Mouse (Mus musculus) forebrain, embryonic 16.5 days (tissue): ENCODE measurements around the gene Msx2. TPM values are rescaled to one million over a fixed set of nuclear protein-coding genes. Genes with fewer than 3 reads are reported as not detected.

Source experiments
- ATAC-seq: fragments of 200-750 bp; cut with Nextera tagmentation; 2 replicates; pipeline ENCODE4 v1.8.0; 2017; ENCODE audit warnings: mild to moderate bottlenecking, moderate library complexity
- H3K27ac ChIP-seq: fragments of 300-500 bp; sonication (generic); 2 replicates; pipeline ENCODE4 v1.5.1; 2014; ENCODE audit warnings: low read length, control low read depth
- H3K27me3 ChIP-seq: fragments of 300-500 bp; sonication (generic); replicated peaks from 2 replicates; pipeline ENCODE4 v1.6.1; 2014; ENCODE audit warnings: low read length; ENCODE audit not compliant: control insufficient read depth, insufficient read depth
- H3K36me3 ChIP-seq: fragments of 300-500 bp; sonication (generic); 2 replicates; pipeline ENCODE4 v1.6.1; 2014; ENCODE audit not compliant: control insufficient read depth, insufficient read depth
- H3K4me1 ChIP-seq: fragments of 300-500 bp; sonication (generic); replicated peaks from 2 replicates; pipeline ENCODE4 v1.6.1; 2014; ENCODE audit warnings: low read length; ENCODE audit not compliant: control insufficient read depth, insufficient read depth
- H3K4me2 ChIP-seq: fragments of 300-500 bp; sonication (generic); 2 replicates; pipeline ENCODE4 v1.6.1; 2014; ENCODE audit warnings: mild to moderate bottlenecking, low read length, control low read depth
- H3K4me3 ChIP-seq: fragments of 300-500 bp; sonication (generic); replicated peaks from 2 replicates; pipeline ENCODE4 v1.5.1; 2014; ENCODE audit warnings: mild to moderate bottlenecking, low read length, control low read depth
- H3K9ac ChIP-seq: fragments of 300-500 bp; sonication (generic); replicated peaks from 2 replicates; pipeline ENCODE4 v1.6.1; 2014; ENCODE audit warnings: low read depth, low read length, control low read depth
- H3K9me3 ChIP-seq: fragments of 300-500 bp; sonication (generic); 2 replicates; pipeline ENCODE4 v1.6.1; 2016; ENCODE audit warnings: low read length; ENCODE audit not compliant: control insufficient read depth
- WGBS: fragments of 180-500 bp; shearing (Covaris S2); extraction: QIAGEN DNeasy Blood & Tissue Kit; methylation state at CpG from one replicate; pipeline ENCODE4 v1.1.7; 2014; 5-methylcytosine and 5-hydroxymethylcytosine counted together
- polyA plus RNA-seq: library from polyadenylated mRNA; unstranded; fragments of >200 nt; fragmentation: Nextera tagmentation; extraction: Ambion mirVana; gene quantifications from 2 replicates; pipeline ENCODE4 v1.2.1, GENCODE M21; 2015

The Msx2 gene
- polyA plus RNA-seq, 1 experiment from 2014 or later = 0.38 TPM

GRCm38 (mm10) chr13:53501057-53501456, 28.2 kb upstream of the Msx2 start:
- Histone ChIP-seq H3K9ac (no peak overlapping the region), H3K4me2 (no peak overlapping the region; the same call in 1 of the 2 replicates), H3K9me3 (no peaks in the 10 kb centered on the region), H3K4me3 (no peak overlapping the region), H3K27me3 (no peaks in the 10 kb centered on the region), H3K36me3 (no peaks in the 10 kb centered on the region), H3K27ac (no peak overlapping the region), H3K4me1 (peaks cover 11% of the 10 kb centered on the region)
- ATAC-seq = peak; percentile 4; the same call in 1 of the 2 replicates
- 24% methylated on average over 3 of the region's 3 CpGs for WGBS

- H3K36me3 ChIP-seq = no peaks in the 10 kb centered on the region
- H3K4me2 ChIP-seq = no peak overlapping the region
- no peak overlapping the region for H3K27ac ChIP-seq
- no peak overlapping the region for H3K4me3 ChIP-seq
- no peak overlapping the region for H3K9ac ChIP-seq
- H3K27me3 ChIP-seq = 0 out of 2 replicates have a peak, but pooled peaks cover 3% of the 10 kb centered on the region
- H3K4me1 ChIP-seq = no peaks in the 10 kb centered on the region
- WGBS = 67% methylated on average over 4 of the region's 4 CpGs
- no peak for ATAC-seq
- no peaks in the 10 kb centered on the region for H3K9me3 ChIP-seq
These were observed 13.6 kb upstream of the Msx2 start for GRCm38 (mm10) chr13:53486512-53486911.

GRCm38 (mm10) chr13:53475701-53476188, 2.9 kb upstream of the Msx2 start:
- Histone ChIP-seq H3K27ac (no peak overlapping the region), H3K9ac (peak overlapping the region; percentile 57), H3K4me1 (peaks cover 21% of the 10 kb centered on the region), H3K4me3 (peak overlapping the region; percentile 51), H3K36me3 (no peaks in the 10 kb centered on the region), H3K4me2 (peak overlapping the region; percentile 92), H3K27me3 (peaks cover 75% of the 10 kb centered on the region), H3K9me3 (no peaks in the 10 kb centered on the region)
- WGBS = under 1% methylated on average over 34 of the region's 37 CpGs
- peak; percentile 56 for ATAC-seq

GRCm38 (mm10) chr13:53474491-53474890, 1.6 kb upstream of the Msx2 start:
- ATAC-seq = no peak
- Histone ChIP-seq H3K27ac (no peak overlapping the region), H3K4me1 (peaks cover 21% of the 10 kb centered on the region), H3K36me3 (no peaks in the 10 kb centered on the region), H3K9ac (no peak overlapping the region), H3K4me2 (no peak overlapping the region), H3K4me3 (no peak overlapping the region), H3K9me3 (no peaks in the 10 kb centered on the region), H3K27me3 (peaks cover 86% of the 10 kb centered on the region)
- 13% methylated on average over 6 of the region's 6 CpGs for WGBS

GRCm38 (mm10) chr13:53473991-53474390, 1.1 kb upstream of the Msx2 start:
- no peak overlapping the region for H3K27ac ChIP-seq

GRCm38 (mm10) chr13:53473291-53473690, 417 bp upstream of the Msx2 start:
- Histone ChIP-seq H3K9ac (no peak overlapping the region), H3K4me1 (peaks cover 21% of the 10 kb centered on the region), H3K9me3 (no peaks in the 10 kb centered on the region), H3K4me2 (no peak overlapping the region), H3K36me3 (no peaks in the 10 kb centered on the region), H3K27me3 (peaks cover 89% of the 10 kb centered on the region), H3K4me3 (no peak overlapping the region), H3K27ac (no peak overlapping the region)
- no peak for ATAC-seq
- 5% methylated on average over 4 of the region's 4 CpGs for WGBS

More at GRCm38 (mm10) chr13:53473991-53474390, 1.1 kb upstream of the Msx2 start:
- no peaks in the 10 kb centered on the region for H3K9me3 ChIP-seq
- no peak overlapping the region for H3K4me2 ChIP-seq
- no peaks in the 10 kb centered on the region for H3K36me3 ChIP-seq
- WGBS = 2% methylated on average over 5 of the region's 5 CpGs
- ATAC-seq = no peak
- H3K4me1 ChIP-seq = peaks cover 21% of the 10 kb centered on the region
- peaks cover 90% of the 10 kb centered on the region for H3K27me3 ChIP-seq
- H3K9ac ChIP-seq = no peak overlapping the region
- no peak overlapping the region for H3K4me3 ChIP-seq

- H3K4me2 ChIP-seq = peak overlapping the region; percentile 65
- no peaks in the 10 kb centered on the region for H3K36me3 ChIP-seq
- no peak overlapping the region for H3K27ac ChIP-seq
- ATAC-seq = 0 out of 2 replicates have a peak, but pooled peaks have one; percentile 9
- H3K27me3 ChIP-seq = peaks cover 88% of the 10 kb centered on the region
- H3K4me3 ChIP-seq = peak overlapping the region; percentile 42
- no peaks in the 10 kb centered on the region for H3K9me3 ChIP-seq
- H3K4me1 ChIP-seq = peaks cover 21% of the 10 kb centered on the region
- no peak overlapping the region for H3K9ac ChIP-seq
- under 1% methylated on average over 49 of the region's 50 CpGs for WGBS
These were observed 804 bp downstream of the Msx2 start for GRCm38 (mm10) chr13:53471926-53472613.

- H3K27me3 ChIP-seq = peaks cover 87% of the 10 kb centered on the region
- H3K4me3 ChIP-seq = no peak overlapping the region
- peaks cover 21% of the 10 kb centered on the region for H3K4me1 ChIP-seq
- no peaks in the 10 kb centered on the region for H3K9me3 ChIP-seq
- WGBS = 5% methylated on average over 6 of the region's 6 CpGs
- no peak overlapping the region for H3K9ac ChIP-seq
- H3K36me3 ChIP-seq = no peaks in the 10 kb centered on the region
- no peak for ATAC-seq
- no peak overlapping the region for H3K27ac ChIP-seq
- H3K4me2 ChIP-seq = no peak overlapping the region
These were observed 1.5 kb downstream of the Msx2 start for GRCm38 (mm10) chr13:53471411-53471810.

GRCm38 (mm10) chr13:53470437-53471151, 2.3 kb downstream of the Msx2 start:
- no peak for ATAC-seq
- Histone ChIP-seq H3K27me3 (peaks cover 87% of the 10 kb centered on the region), H3K27ac (no peak overlapping the region), H3K9me3 (no peaks in the 10 kb centered on the region), H3K4me2 (no peak overlapping the region), H3K9ac (no peak overlapping the region), H3K36me3 (no peaks in the 10 kb centered on the region), H3K4me3 (no peak overlapping the region), H3K4me1 (peaks cover 14% of the 10 kb centered on the region)
- 7% methylated on average over 9 of the region's 9 CpGs for WGBS
